Mouse (Mus musculus) limb, embryonic 10.5 days (tissue): ENCODE data around the gene Cyp2b10. TPM values are rescaled to one million over a fixed set of nuclear protein-coding genes. Genes with fewer than 3 reads are reported as not detected.
A peak's percentile ranks its signal among the peaks of the same experiment; 100 is the strongest.
"Not testable (repeated sequence)": the region's sequence is repeated elsewhere in the genome, so short reads cannot be mapped to it uniquely, and the experiment has no call there.

Experiments used
- DNase-seq: peaks from one replicate; pipeline ENCODE4 v3.0.0-alpha.2; 2017; ENCODE audit warnings: low spot score
- H3K27ac ChIP-seq: fragments of 300-500 bp; sonication (generic); 2 replicates; pipeline ENCODE4 v1.5.1; 2016; ENCODE audit warnings: mild to moderate bottlenecking
- H3K27me3 ChIP-seq: fragments of 300-500 bp; sonication (generic); 2 replicates; pipeline ENCODE4 v1.6.1; 2016; ENCODE audit warnings: low read depth, mild to moderate bottlenecking; ENCODE audit not compliant: poor library complexity, severe bottlenecking
- H3K36me3 ChIP-seq: fragments of 300-500 bp; sonication (generic); 2 replicates; pipeline ENCODE4 v1.6.1; 2016; ENCODE audit warnings: mild to moderate bottlenecking, moderate library complexity
- H3K4me1 ChIP-seq: fragments of 300-500 bp; sonication (generic); 2 replicates; pipeline ENCODE4 v1.6.1; 2016
- H3K4me3 ChIP-seq: fragments of 300-500 bp; sonication (generic); 2 replicates; pipeline ENCODE4 v1.5.1; 2016; ENCODE audit warnings: mild to moderate bottlenecking, moderate library complexity
- H3K9me3 ChIP-seq: fragments of 300-500 bp; sonication (generic); replicated peaks from 2 replicates; pipeline ENCODE4 v1.6.1; 2016; ENCODE audit warnings: mild to moderate bottlenecking
- WGBS: fragments of 180-500 bp; shearing (Covaris S2); methylation state at CpG from one replicate; pipeline ENCODE4 v1.1.7; 2016; 5-methylcytosine and 5-hydroxymethylcytosine counted together
- polyA plus RNA-seq: library from polyadenylated mRNA; unstranded; fragments of >200 nt; fragmentation: Nextera tagmentation; extraction: Ambion mirVana; gene quantifications from 2 replicates; pipeline ENCODE4 v1.2.1, GENCODE M21; 2016

The Cyp2b10 gene
- not detected in 2 replicates for polyA plus RNA-seq

- H3K4me3 ChIP-seq: no peak within 1 kb of the TSS
- H3K27ac ChIP-seq: no peak within 1 kb of the TSS
- 76% methylated on average over 6 of the region's 6 CpGs for WGBS
- no peak for DNase-seq
- no peaks in the 10 kb centered on the region for H3K4me1 ChIP-seq
- H3K9me3 ChIP-seq: no peaks in the 10 kb centered on the region
- no peaks in the 10 kb centered on the region for H3K27me3 ChIP-seq
- H3K36me3 ChIP-seq: no peaks in the 10 kb centered on the region
Measured at GRCm38 (mm10) chr7:25897411-25897810, at the start of gene Cyp2b10. Gene Cyp2b10 (plus strand): TSS chr7:25897620.

GRCm38 (mm10) chr7:25847722-25848443 lies 49.5 kb upstream of the Cyp2b10 start:
- peak; percentile 92 for DNase-seq
- 10% methylated on average over 13 of the region's 13 CpGs for WGBS
- Histone ChIP-seq H3K36me3 (no peaks in the 10 kb centered on the region), H3K27ac (peak overlapping the region; percentile 73), H3K9me3 (no peaks in the 10 kb centered on the region), H3K4me1 (0 out of 2 replicates have a peak, but pooled peaks cover 3% of the 10 kb centered on the region), H3K4me3 (peak overlapping the region; percentile 53), H3K27me3 (no peaks in the 10 kb centered on the region)

- Histone ChIP-seq H3K4me1 (0 out of 2 replicates have a peak, but pooled peaks cover 3% of the 10 kb centered on the region), H3K4me3 (peak overlapping the region; percentile 53), H3K9me3 (no peaks in the 10 kb centered on the region), H3K27me3 (no peaks in the 10 kb centered on the region), H3K36me3 (no peaks in the 10 kb centered on the region), H3K27ac (peak overlapping the region; percentile 73)
- WGBS: 28% methylated on average over 11 of the region's 11 CpGs
- DNase-seq: peak; percentile 40
Measured at GRCm38 (mm10) chr7:25848444-25848812, 49.0 kb upstream of the Cyp2b10 start.

GRCm38 (mm10) chr7:25855082-25855481 lies 42.3 kb upstream of the Cyp2b10 start:
- peak; percentile 76 for DNase-seq
- H3K27me3 ChIP-seq: no peaks in the 10 kb centered on the region
- no peak overlapping the region for H3K4me3 ChIP-seq
- no peak overlapping the region for H3K27ac ChIP-seq
- H3K9me3 ChIP-seq: no peaks in the 10 kb centered on the region
- H3K4me1 ChIP-seq: no peaks in the 10 kb centered on the region
- H3K36me3 ChIP-seq: no peaks in the 10 kb centered on the region
- 31% methylated on average over 8 of the region's 8 CpGs for WGBS

GRCm38 (mm10) chr7:25859962-25860870 lies 37.2 kb upstream of the Cyp2b10 start:
- Histone ChIP-seq H3K4me1 (no peaks in the 10 kb centered on the region), H3K27ac (peak overlapping the region; percentile 22)
- 24% methylated on average over 9 of the region's 9 CpGs for WGBS

GRCm38 (mm10) chr7:25862365-25862764 lies 35.1 kb upstream of the Cyp2b10 start:
- no peaks in the 10 kb centered on the region for H3K4me1 ChIP-seq
- no peaks in the 10 kb centered on the region for H3K9me3 ChIP-seq
- no peak overlapping the region for H3K27ac ChIP-seq
- no peak for DNase-seq
- 77% methylated on average over 2 of the region's 2 CpGs for WGBS
- no peaks in the 10 kb centered on the region for H3K27me3 ChIP-seq
- no peak overlapping the region for H3K4me3 ChIP-seq
- no peaks in the 10 kb centered on the region for H3K36me3 ChIP-seq

More at GRCm38 (mm10) chr7:25859962-25860870, 37.2 kb upstream of the Cyp2b10 start:
- peak; percentile 66 for DNase-seq
- no peaks in the 10 kb centered on the region for H3K36me3 ChIP-seq
- no peaks in the 10 kb centered on the region for H3K9me3 ChIP-seq
- peak overlapping the region; percentile 45 for H3K4me3 ChIP-seq
- no peaks in the 10 kb centered on the region for H3K27me3 ChIP-seq

GRCm38 (mm10) chr7:25863756-25864155 lies 33.7 kb upstream of the Cyp2b10 start:
- H3K4me3 ChIP-seq: no peak overlapping the region
- no peak overlapping the region for H3K27ac ChIP-seq
- H3K9me3 ChIP-seq: no peaks in the 10 kb centered on the region
- 85% methylated on average over 3 of the region's 3 CpGs for WGBS
- no peaks in the 10 kb centered on the region for H3K27me3 ChIP-seq
- H3K36me3 ChIP-seq: no peaks in the 10 kb centered on the region
- no peaks in the 10 kb centered on the region for H3K4me1 ChIP-seq
- DNase-seq: no peak

- Histone ChIP-seq H3K4me3 (no peak overlapping the region), H3K9me3 (no peaks in the 10 kb centered on the region), H3K27me3 (no peaks in the 10 kb centered on the region), H3K27ac (no peak overlapping the region), H3K4me1 (no peaks in the 10 kb centered on the region), H3K36me3 (no peaks in the 10 kb centered on the region)
- DNase-seq: no peak
- WGBS: 61% methylated on average over 5 of the region's 5 CpGs
Measured at GRCm38 (mm10) chr7:25864861-25865260, 32.6 kb upstream of the Cyp2b10 start.

GRCm38 (mm10) chr7:25869789-25870188 lies 27.6 kb upstream of the Cyp2b10 start:
- no peak for DNase-seq
- no peaks in the 10 kb centered on the region for H3K4me1 ChIP-seq
- WGBS: 73% methylated on average over 2 of the region's 2 CpGs

GRCm38 (mm10) chr7:25872624-25873023 lies 24.8 kb upstream of the Cyp2b10 start:
- no peaks in the 10 kb centered on the region for H3K36me3 ChIP-seq
- no peaks in the 10 kb centered on the region for H3K27me3 ChIP-seq
- H3K4me1 ChIP-seq: no peaks in the 10 kb centered on the region
- H3K27ac ChIP-seq: no peak overlapping the region
- H3K4me3 ChIP-seq: no peak overlapping the region
- DNase-seq: no peak
- H3K9me3 ChIP-seq: no peaks in the 10 kb centered on the region

More at GRCm38 (mm10) chr7:25869789-25870188, 27.6 kb upstream of the Cyp2b10 start:
- Histone ChIP-seq H3K27me3 (no peaks in the 10 kb centered on the region), H3K4me3 (no peak overlapping the region), H3K36me3 (no peaks in the 10 kb centered on the region), H3K27ac (no peak overlapping the region), H3K9me3 (no peaks in the 10 kb centered on the region)

- no peak for DNase-seq
- Histone ChIP-seq H3K4me3 (no peak overlapping the region), H3K9me3 (no peaks in the 10 kb centered on the region), H3K27ac (no peak overlapping the region), H3K36me3 (no peaks in the 10 kb centered on the region), H3K4me1 (no peaks in the 10 kb centered on the region), H3K27me3 (peaks cover 15% of the 10 kb centered on the region)
- 66% methylated on average over 6 of the region's 6 CpGs for WGBS
Measured at GRCm38 (mm10) chr7:25878735-25879134, 18.7 kb upstream of the Cyp2b10 start.

GRCm38 (mm10) chr7:25880721-25881120 lies 16.7 kb upstream of the Cyp2b10 start:
- not testable (repeated sequence) for H3K9me3 ChIP-seq, H3K36me3 ChIP-seq, H3K27ac ChIP-seq, DNase-seq, H3K4me1 ChIP-seq, H3K4me3 ChIP-seq
- peaks cover 15% of the 10 kb centered on the region for H3K27me3 ChIP-seq
- 23% methylated on average over 7 of the region's 7 CpGs for WGBS

GRCm38 (mm10) chr7:25884272-25884671 lies 13.1 kb upstream of the Cyp2b10 start:
- Histone ChIP-seq H3K27ac (no peak overlapping the region), H3K36me3 (no peaks in the 10 kb centered on the region), H3K27me3 (peaks cover 15% of the 10 kb centered on the region), H3K4me3 (no peak overlapping the region), H3K9me3 (no peaks in the 10 kb centered on the region), H3K4me1 (no peaks in the 10 kb centered on the region)
- DNase-seq: no peak
- 88% methylated on average over 1 of the region's 1 CpGs for WGBS
